Mouse (Mus musculus) liver, adult 2 months (tissue): ENCODE data around the gene Rps26.

Source experiments
- CTCF ChIP-seq: fragments of 200-500 bp; IDR thresholded peaks from 2 replicates; pipeline ENCODE4 v1.5.1; 2011; ENCODE audit warnings: low read depth, low read length, control low read depth
- POLR2A ChIP-seq: fragments of 200-500 bp; IDR thresholded peaks from 2 replicates; pipeline ENCODE4 v1.6.1; 2011; ENCODE audit warnings: low read length, control low read depth; ENCODE audit not compliant: insufficient read depth; ENCODE audit errors: extremely low read depth

DNA sequence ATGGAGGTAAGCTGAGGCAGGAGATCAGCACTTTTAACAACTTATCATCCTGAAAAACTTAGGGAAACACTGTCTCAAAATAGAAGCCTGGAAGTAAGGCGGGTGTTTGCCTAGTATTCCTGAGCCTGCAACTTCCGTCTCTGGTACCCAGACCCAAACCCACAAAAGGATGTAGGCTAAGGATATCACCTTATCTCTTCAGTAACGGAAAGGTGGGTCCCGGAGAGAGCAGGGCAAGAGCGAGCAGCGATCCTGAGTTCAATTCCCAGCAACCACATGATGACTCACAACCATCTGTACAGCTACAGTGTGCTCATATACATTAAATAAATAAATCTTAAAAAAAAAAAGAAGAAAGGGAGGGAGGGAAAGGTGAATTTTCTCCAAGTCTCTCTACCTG, 35.1 kb downstream of the Rps26 start:
- TF ChIP-seq CTCF: no peak
- TF ChIP-seq POLR2A: no peak
